Mouse (Mus musculus) E14TG2a.4 (cell line): ENCODE measurements around the gene Wdtc1.

Experiments
- CTCF ChIP-seq: conservative IDR thresholded peaks from 2 replicates; pipeline ENCODE4 v1.5.1; 2014; ENCODE audit warnings: low read length
- POU5F1 ChIP-seq: IDR thresholded peaks from 2 replicates; pipeline ENCODE4 v1.6.1; 2014; ENCODE audit warnings: low read length, borderline replicate concordance

DNA sequence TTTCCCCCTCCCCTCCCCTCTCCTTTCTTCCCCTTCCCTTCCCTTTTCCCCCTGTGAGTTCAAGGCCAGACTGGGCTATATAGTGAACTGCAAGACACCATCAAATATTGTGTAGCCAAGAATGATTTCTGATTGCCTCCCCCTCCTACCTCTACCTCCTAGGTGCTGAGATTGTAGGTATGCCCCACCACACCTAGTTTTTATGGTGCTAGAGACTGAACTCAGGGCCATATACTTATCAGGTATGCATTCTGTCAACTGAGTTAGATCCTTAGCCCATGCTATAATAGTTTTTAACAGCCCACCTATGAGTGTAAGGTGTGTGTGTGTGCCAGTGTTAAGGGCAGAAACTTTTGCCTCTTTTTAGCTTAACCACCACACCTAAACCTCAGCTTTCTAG is 33.8 kb upstream of the Wdtc1 start:
- TF ChIP-seq CTCF (no peak), POU5F1 (no peak)
